Mouse (Mus musculus): ENCODE measurements around the gene Atp7b. TPM values are rescaled to one million over a fixed set of nuclear protein-coding genes. Genes with fewer than 3 reads are reported as not detected.

Atp7b gene
- polyA plus RNA-seq (2015; fragmentation: Nextera tagmentation; extraction: Ambion mirVana): 1.1 and 1.3 TPM in 2 replicates

DNA sequence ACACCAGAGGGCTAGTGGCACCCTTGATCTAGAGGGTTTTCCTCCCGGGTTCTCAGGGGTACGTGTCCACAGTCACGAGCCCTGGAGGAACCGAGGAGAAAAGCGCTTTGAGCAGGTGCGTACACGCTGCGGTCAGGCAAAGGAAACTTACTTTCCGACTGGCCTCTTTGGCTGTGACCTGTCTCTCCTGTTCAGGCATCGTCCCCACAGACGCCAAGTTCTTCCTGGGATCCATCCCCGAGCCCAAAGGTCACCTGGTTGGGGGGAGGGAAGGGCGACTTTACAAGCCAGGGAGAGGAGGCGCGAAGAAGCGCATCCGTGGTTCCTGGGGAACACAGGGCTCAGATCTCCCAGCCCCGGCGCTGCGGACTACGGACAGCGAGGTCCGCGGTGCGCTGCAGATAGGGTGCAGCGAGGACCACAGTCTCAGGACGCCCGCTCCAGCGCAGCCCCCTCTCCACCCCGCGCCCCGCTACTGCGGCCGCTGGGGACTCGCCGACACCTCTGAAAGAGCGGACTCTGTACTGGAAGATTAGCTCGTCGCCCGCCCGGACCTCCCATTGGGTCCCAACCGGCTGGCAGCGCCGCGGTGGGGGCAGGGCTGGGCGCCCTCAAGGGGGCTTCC is at the start of gene Atp7b:
Atp7b (minus strand) TSS at position 485 of the 625 bp plus-strand sequence.
- under 1% methylated on average over 45 of the region's 46 CpGs for WGBS
- ATAC-seq (replicated peaks; ENCODE audit: extremely low read depth, insufficient read depth, low FRiP score): peak; percentile 74
- peak within 1 kb of the TSS; percentile 81 for H3K9ac ChIP-seq (ENCODE audit: low read length)
- peak within 1 kb of the TSS; percentile 99 for H3K4me2 ChIP-seq (ENCODE audit: low read depth, low read length)
- H3K36me3 ChIP-seq (ENCODE audit: control insufficient read depth, insufficient read depth): peaks cover 14% of the 10 kb centered on the region
- peak within 1 kb of the TSS; percentile 48; the same call in 1 of the 2 replicates for H3K27ac ChIP-seq (ENCODE audit: low read length)
- H3K4me1 ChIP-seq (ENCODE audit: control insufficient read depth, insufficient read depth, low read length): peaks cover 4% of the 10 kb centered on the region; the same call in 1 of the 2 replicates
- peaks cover 14% of the 10 kb centered on the region; the same call in 1 of the 2 replicates for H3K27me3 ChIP-seq (ENCODE audit: control insufficient read depth, insufficient read depth, low read length)
- H3K9me3 ChIP-seq (replicated peaks; ENCODE audit: control insufficient read depth, low read length): no peaks in the 10 kb centered on the region
- H3K4me3 ChIP-seq (ENCODE audit: low read length): peak within 1 kb of the TSS; percentile 90

DNA sequence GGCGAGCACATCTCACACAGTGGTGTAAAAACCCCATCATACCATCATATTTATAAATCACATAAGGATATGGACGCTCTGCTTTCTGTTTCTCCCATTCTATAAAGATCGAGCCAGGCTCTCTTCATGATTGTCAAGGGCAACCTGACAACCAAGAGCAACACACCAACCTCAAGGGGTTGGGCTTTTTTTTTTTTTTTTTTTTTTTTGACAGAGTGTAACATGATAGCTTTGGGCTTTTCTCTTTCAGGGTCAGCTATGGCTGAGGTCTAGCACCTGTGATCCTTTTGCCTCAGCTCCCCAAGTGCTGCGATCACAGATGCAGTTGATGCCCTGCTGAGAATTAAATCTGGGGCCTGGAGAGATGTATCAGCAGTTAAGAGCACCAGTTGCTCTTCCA is 46.9 kb upstream of the Atp7b start:
- 65% methylated on average over 4 of the region's 4 CpGs for WGBS
- Histone ChIP-seq H3K27me3 (ENCODE audit: control insufficient read depth, insufficient read depth, low read length) (no peaks in the 10 kb centered on the region), H3K4me2 (ENCODE audit: low read depth, low read length) (no peak overlapping the region), H3K4me3 (ENCODE audit: low read length) (no peak overlapping the region), H3K9me3 (replicated peaks; ENCODE audit: control insufficient read depth, low read length) (no peaks in the 10 kb centered on the region), H3K4me1 (ENCODE audit: control insufficient read depth, insufficient read depth, low read length) (no peaks in the 10 kb centered on the region), H3K9ac (ENCODE audit: low read length) (no peak overlapping the region), H3K36me3 (ENCODE audit: control insufficient read depth, insufficient read depth) (no peaks in the 10 kb centered on the region), H3K27ac (ENCODE audit: low read length) (no peak overlapping the region)
- no peak for ATAC-seq (replicated peaks; ENCODE audit: extremely low read depth, insufficient read depth, low FRiP score)

DNA sequence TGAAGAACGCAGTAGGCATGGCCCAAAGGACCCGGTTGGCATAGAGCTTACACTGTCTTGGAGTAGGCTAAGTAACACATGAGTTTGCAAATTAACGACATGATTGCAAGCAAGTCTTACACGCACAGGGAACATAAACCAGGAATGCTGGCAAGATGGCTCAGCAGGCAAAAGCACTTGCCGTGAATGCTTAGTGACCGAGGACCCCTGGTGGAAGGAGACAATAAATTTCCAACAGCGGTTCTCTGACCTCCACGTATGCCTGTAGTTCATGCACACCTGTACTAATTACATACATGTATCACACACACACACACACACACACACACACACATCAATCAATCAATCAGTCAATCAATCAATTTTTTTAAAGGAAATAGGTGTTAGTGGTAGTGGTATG is 31.5 kb upstream of the Atp7b start:
- no peak for ATAC-seq (replicated peaks; ENCODE audit: extremely low read depth, insufficient read depth, low FRiP score)
- Histone ChIP-seq H3K27ac (ENCODE audit: low read length) (no peak overlapping the region), H3K4me1 (ENCODE audit: control insufficient read depth, insufficient read depth, low read length) (no peaks in the 10 kb centered on the region), H3K9me3 (replicated peaks; ENCODE audit: control insufficient read depth, low read length) (no peaks in the 10 kb centered on the region), H3K27me3 (ENCODE audit: control insufficient read depth, insufficient read depth, low read length) (no peaks in the 10 kb centered on the region), H3K9ac (ENCODE audit: low read length) (no peak overlapping the region), H3K4me3 (ENCODE audit: low read length) (no peak overlapping the region), H3K4me2 (ENCODE audit: low read depth, low read length) (no peak overlapping the region), H3K36me3 (ENCODE audit: control insufficient read depth, insufficient read depth) (no peaks in the 10 kb centered on the region)
- 48% methylated on average over 8 of the region's 8 CpGs for WGBS

DNA sequence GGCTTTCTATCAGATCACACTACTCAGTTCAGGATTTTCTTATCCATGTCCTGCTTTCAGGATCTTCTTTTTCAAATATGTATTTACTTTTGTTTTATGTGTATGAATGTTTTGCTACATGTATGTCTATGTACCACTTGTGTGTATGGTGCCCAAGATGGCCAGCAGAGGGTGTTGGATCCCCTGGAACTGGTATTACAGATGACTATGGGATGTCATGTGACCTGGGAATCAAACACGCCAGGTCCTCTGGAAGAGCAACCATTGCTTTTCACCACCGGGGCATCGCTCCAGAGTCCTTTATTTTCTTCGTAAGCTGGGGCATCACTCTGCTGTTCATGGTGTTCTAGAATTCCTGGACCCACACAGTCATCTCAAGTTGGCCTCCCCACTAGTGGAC is 29.1 kb upstream of the Atp7b start:
- Histone ChIP-seq H3K4me1 (ENCODE audit: control insufficient read depth, insufficient read depth, low read length) (no peaks in the 10 kb centered on the region), H3K4me3 (ENCODE audit: low read length) (no peak overlapping the region), H3K27me3 (ENCODE audit: control insufficient read depth, insufficient read depth, low read length) (no peaks in the 10 kb centered on the region), H3K9ac (ENCODE audit: low read length) (no peak overlapping the region), H3K36me3 (ENCODE audit: control insufficient read depth, insufficient read depth) (no peaks in the 10 kb centered on the region), H3K9me3 (replicated peaks; ENCODE audit: control insufficient read depth, low read length) (no peaks in the 10 kb centered on the region), H3K27ac (ENCODE audit: low read length) (no peak overlapping the region), H3K4me2 (ENCODE audit: low read depth, low read length) (no peak overlapping the region)
- 87% methylated on average over 4 of the region's 4 CpGs for WGBS
- ATAC-seq (replicated peaks; ENCODE audit: extremely low read depth, insufficient read depth, low FRiP score): no peak

DNA sequence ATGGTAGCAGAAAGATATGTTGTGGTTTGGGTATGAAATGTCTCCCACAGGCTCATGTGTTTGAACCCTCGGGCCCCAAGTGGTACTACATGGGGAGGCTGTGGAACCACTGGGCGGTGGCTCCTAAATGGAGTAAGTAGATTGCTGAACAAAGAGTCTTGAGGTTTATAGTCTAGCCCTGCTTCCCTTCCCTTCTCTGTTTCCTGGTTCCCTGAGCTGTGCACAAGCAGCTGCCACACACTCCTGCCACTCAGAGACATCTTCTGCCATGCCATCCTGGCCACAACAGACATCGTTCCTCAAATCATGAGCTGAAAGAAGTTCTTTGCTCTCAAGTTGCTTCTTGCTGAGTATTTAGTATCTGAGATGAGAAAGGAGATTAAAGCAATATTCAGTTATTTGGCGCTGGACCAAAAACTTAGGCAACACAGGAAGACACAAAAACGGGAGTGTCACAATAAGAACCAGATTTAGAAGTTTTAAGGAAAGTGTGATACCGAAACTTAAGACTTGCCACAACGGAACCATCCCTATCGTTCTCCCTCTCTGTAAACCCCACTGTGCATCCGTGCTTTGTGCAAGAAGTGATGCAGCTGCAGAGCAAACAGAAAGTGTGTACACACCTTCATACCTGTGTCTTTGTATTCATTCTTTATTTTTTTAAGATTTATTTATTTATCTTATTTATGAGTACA is 19.4 kb upstream of the Atp7b start:
- peaks cover 3% of the 10 kb centered on the region for H3K4me1 ChIP-seq (ENCODE audit: control insufficient read depth, insufficient read depth, low read length)
- ATAC-seq (replicated peaks; ENCODE audit: extremely low read depth, insufficient read depth, low FRiP score): no peak

DNA sequence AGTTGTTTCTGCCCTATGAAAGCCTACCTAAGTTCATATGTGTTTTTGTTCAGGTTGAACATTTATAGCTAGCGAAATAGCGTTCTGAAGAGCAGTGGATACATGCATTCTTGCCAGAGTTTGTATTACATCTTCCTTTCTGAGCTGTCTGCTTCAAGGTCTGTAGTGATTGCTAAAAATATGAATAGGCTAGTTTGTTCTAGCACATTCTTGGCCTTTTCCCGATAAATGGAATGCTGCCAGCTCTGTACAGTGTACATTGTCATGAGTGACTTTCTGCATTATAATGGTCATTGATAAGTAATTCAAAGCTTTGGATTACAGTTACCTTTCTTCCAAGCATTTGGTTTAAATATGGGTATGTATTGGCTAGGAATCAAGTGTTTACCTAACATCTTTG is 1.0 kb upstream of the Atp7b start:
- peak overlapping the region; percentile 99 for H3K4me2 ChIP-seq (ENCODE audit: low read depth, low read length)
- peaks cover 14% of the 10 kb centered on the region; the same call in 1 of the 2 replicates for H3K27me3 ChIP-seq (ENCODE audit: control insufficient read depth, insufficient read depth, low read length)
- peak overlapping the region; percentile 77 for H3K9ac ChIP-seq (ENCODE audit: low read length)
- 2% methylated on average over 3 of the region's 3 CpGs for WGBS
- H3K27ac ChIP-seq (ENCODE audit: low read length): no peak overlapping the region
- H3K4me1 ChIP-seq (ENCODE audit: control insufficient read depth, insufficient read depth, low read length): peaks cover 4% of the 10 kb centered on the region; the same call in 1 of the 2 replicates
- no peak for ATAC-seq (replicated peaks; ENCODE audit: extremely low read depth, insufficient read depth, low FRiP score)
- H3K36me3 ChIP-seq (ENCODE audit: control insufficient read depth, insufficient read depth): peaks cover 26% of the 10 kb centered on the region
- H3K4me3 ChIP-seq (ENCODE audit: low read length): peak overlapping the region; percentile 90
- peaks cover 3% of the 10 kb centered on the region; the same call in 1 of the 2 replicates for H3K9me3 ChIP-seq (replicated peaks; ENCODE audit: control insufficient read depth, low read length)

More for the DNA sequence above, 19.4 kb upstream of the Atp7b start:
- H3K27ac ChIP-seq (ENCODE audit: low read length): no peak overlapping the region
- H3K4me3 ChIP-seq (ENCODE audit: low read length): no peak overlapping the region
- H3K9me3 ChIP-seq (replicated peaks; ENCODE audit: control insufficient read depth, low read length): no peaks in the 10 kb centered on the region
- WGBS: 81% methylated on average over 9 of the region's 9 CpGs
- no peak overlapping the region for H3K9ac ChIP-seq (ENCODE audit: low read length)
- H3K36me3 ChIP-seq (ENCODE audit: control insufficient read depth, insufficient read depth): no peaks in the 10 kb centered on the region
- no peaks in the 10 kb centered on the region for H3K27me3 ChIP-seq (ENCODE audit: control insufficient read depth, insufficient read depth, low read length)
- no peak overlapping the region for H3K4me2 ChIP-seq (ENCODE audit: low read depth, low read length)

DNA sequence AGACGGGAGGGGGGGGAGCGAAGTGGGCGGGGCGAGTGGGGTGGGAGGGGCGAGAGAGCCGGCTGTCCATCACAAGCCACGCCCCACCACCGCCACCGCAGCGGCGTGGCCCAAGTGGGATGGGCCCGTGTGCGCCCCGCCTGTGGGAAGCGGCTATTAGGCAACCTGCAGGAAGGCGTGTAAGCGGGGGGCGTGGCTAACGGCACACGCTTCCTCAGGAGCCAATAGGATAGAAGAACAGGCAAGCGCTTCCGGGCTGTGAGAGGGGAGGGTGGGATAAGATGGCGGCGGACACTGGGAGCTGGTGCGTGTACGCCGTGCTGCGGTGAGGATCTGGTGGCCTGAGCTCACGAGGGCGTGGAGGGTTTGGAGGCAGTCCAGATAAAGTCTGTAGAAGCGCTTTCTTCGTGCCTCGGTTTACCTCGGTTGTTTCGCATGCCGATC is 363 bp upstream of the Atp7b start, which contains the start of gene Alg11:
Alg11 (plus strand) TSS at position 276 of the 444 bp plus-strand sequence.
- Histone ChIP-seq H3K9ac (ENCODE audit: low read length) (peak within 1 kb of the TSS; percentile 81), H3K4me3 (ENCODE audit: low read length) (peak within 1 kb of the TSS; percentile 90), H3K36me3 (ENCODE audit: control insufficient read depth, insufficient read depth) (peaks cover 20% of the 10 kb centered on the region), H3K4me2 (ENCODE audit: low read depth, low read length) (peak within 1 kb of the TSS; percentile 99), H3K27me3 (ENCODE audit: control insufficient read depth, insufficient read depth, low read length) (peaks cover 14% of the 10 kb centered on the region; the same call in 1 of the 2 replicates), H3K27ac (ENCODE audit: low read length) (peak within 1 kb of the TSS; percentile 48; the same call in 1 of the 2 replicates), H3K9me3 (replicated peaks; ENCODE audit: control insufficient read depth, low read length) (no peaks in the 10 kb centered on the region), H3K4me1 (ENCODE audit: control insufficient read depth, insufficient read depth, low read length) (peaks cover 4% of the 10 kb centered on the region; the same call in 1 of the 2 replicates)
- 0% methylated on average over 33 of the region's 36 CpGs for WGBS
- peak; percentile 100 for ATAC-seq (replicated peaks; ENCODE audit: extremely low read depth, insufficient read depth, low FRiP score)

DNA sequence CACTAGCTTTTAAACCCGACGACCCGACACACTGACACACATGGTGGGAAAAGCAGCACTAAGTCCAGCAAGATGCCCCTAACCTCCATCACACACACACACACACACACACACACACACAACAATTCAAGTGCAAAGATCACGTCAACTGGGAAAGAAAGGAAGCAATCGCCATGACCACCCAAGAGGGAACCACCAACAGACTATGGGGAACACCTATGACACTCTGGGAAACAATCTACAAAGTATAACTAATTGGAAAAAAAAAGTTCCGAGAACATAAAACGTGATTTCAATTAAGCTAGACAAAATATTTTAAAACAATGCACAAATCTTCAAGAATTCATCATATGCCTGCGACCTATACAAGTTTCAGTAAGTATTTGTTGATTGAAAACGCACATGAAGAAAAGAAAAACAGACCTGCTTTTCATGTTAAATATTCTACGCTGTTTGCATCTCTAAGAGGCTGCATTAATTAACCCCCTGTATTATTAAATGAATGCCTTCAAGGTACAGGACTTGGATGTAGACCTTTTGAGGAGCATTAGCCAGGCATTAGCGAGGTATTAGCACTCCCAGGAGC is 859 bp downstream of the Atp7b start:
- H3K4me3 ChIP-seq (ENCODE audit: low read length): peak overlapping the region; percentile 90
- peaks cover 4% of the 10 kb centered on the region; the same call in 1 of the 2 replicates for H3K4me1 ChIP-seq (ENCODE audit: control insufficient read depth, insufficient read depth, low read length)
- H3K9ac ChIP-seq (ENCODE audit: low read length): peak overlapping the region; percentile 81
- no peaks in the 10 kb centered on the region for H3K9me3 ChIP-seq (replicated peaks; ENCODE audit: control insufficient read depth, low read length)
- H3K27me3 ChIP-seq (ENCODE audit: control insufficient read depth, insufficient read depth, low read length): peaks cover 14% of the 10 kb centered on the region; the same call in 1 of the 2 replicates
- no peak overlapping the region for H3K27ac ChIP-seq (ENCODE audit: low read length)
- H3K36me3 ChIP-seq (ENCODE audit: control insufficient read depth, insufficient read depth): peaks cover 9% of the 10 kb centered on the region
- peak overlapping the region; percentile 99 for H3K4me2 ChIP-seq (ENCODE audit: low read depth, low read length)
- 46% methylated on average over 11 of the region's 11 CpGs for WGBS
- ATAC-seq (replicated peaks; ENCODE audit: extremely low read depth, insufficient read depth, low FRiP score): no peak

Measured in heart, embryonic 16.5 days (tissue).